Mouse (Mus musculus) CH12.LX (cell line): ENCODE measurements around the gene Cxcl12. TPM values are rescaled to one million over a fixed set of nuclear protein-coding genes. Genes with fewer than 3 reads are reported as not detected.

ENCODE experiments used
- DNase-seq: peaks from one replicate; pipeline ENCODE4 v3.0.0-alpha.2; 2013; ENCODE audit errors: extremely low read depth
- H3K27ac ChIP-seq: 2 replicates; pipeline ENCODE4 v1.5.1; 2012; ENCODE audit warnings: low read depth, mild to moderate bottlenecking, control low read depth, moderate library complexity; ENCODE audit not compliant: insufficient read depth
- H3K27me3 ChIP-seq: replicated peaks from 2 replicates; pipeline ENCODE3; 2012; ENCODE audit warnings: inconsistent platforms
- H3K36me3 ChIP-seq, 2 experiments: replicated peaks in 1 of 2; 2 replicates each; pipeline versions ENCODE3 to v1.6.1; 2012; ENCODE audit warnings: inconsistent platforms in 1 of 2, low read length in 1 of 2, mild to moderate bottlenecking in 1 of 2, mixed read lengths in 1 of 2, moderate library complexity in 1 of 2; ENCODE audit not compliant: control insufficient read depth in 1 of 2, insufficient read depth in 1 of 2
- H3K4me1 ChIP-seq, 2 experiments: 2 replicates each; pipeline ENCODE4 v1.6.1; 2012; ENCODE audit warnings: inconsistent platforms in 1 of 2, moderate library complexity in 1 of 2; ENCODE audit not compliant: insufficient read depth in 2 of 2, control insufficient read depth in 1 of 2
- H3K4me2 ChIP-seq: 2 replicates; pipeline ENCODE4 v1.6.1; 2012; ENCODE audit warnings: low read depth, mild to moderate bottlenecking, control low read depth; ENCODE audit not compliant: poor library complexity, insufficient read depth, severe bottlenecking
- H3K4me3 ChIP-seq, 3 experiments: fragments of 150-350 bp in 1 of 3; sonication (generic) in 1 of 3; replicated peaks in 1 of 3; 2 replicates each; pipeline versions ENCODE3 to v1.5.1; 2011 to 2012; ENCODE audit warnings: low read depth in 2 of 3, low read length in 2 of 3, mild to moderate bottlenecking in 2 of 3, moderate library complexity in 2 of 3, control low read depth in 1 of 3, improper control_type of control experiment in 1 of 3, inconsistent platforms in 1 of 3, mixed read lengths in 1 of 3; ENCODE audit not compliant: poor library complexity in 1 of 3
- H3K79me2 ChIP-seq: replicated peaks from 2 replicates; pipeline ENCODE4 v1.6.1; 2012; ENCODE audit warnings: mild to moderate bottlenecking, moderate library complexity; ENCODE audit not compliant: control insufficient read depth, poor library complexity, insufficient read depth, severe bottlenecking; ENCODE audit errors: extremely low read depth
- H3K9ac ChIP-seq: 2 replicates; pipeline ENCODE4 v1.6.1; 2012; ENCODE audit warnings: low read depth, mild to moderate bottlenecking, control low read depth, moderate library complexity; ENCODE audit not compliant: insufficient read depth
- H3K9me3 ChIP-seq: replicated peaks from 2 replicates; pipeline ENCODE3; 2012; ENCODE audit warnings: low read length, inconsistent platforms, mixed read lengths
- BHLHE40 ChIP-seq: IDR thresholded peaks from 2 replicates; pipeline ENCODE4 v1.6.1; 2011; ENCODE audit warnings: mild to moderate bottlenecking, low read depth, low read length, improper control_type of control experiment
- CHD1 ChIP-seq: IDR thresholded peaks from 2 replicates; pipeline ENCODE4 v1.6.1; 2012; ENCODE audit warnings: low read depth, low read length, improper control_type of control experiment, inconsistent platforms
- ETS1 ChIP-seq: conservative IDR thresholded peaks from 2 replicates; pipeline ENCODE4 v1.6.1; 2012; ENCODE audit warnings: low read depth, mild to moderate bottlenecking, inconsistent platforms, low read length, improper control_type of control experiment, moderate library complexity
- HCFC1 ChIP-seq: IDR thresholded peaks from 2 replicates; pipeline ENCODE4 v1.6.1; 2012; ENCODE audit warnings: low read depth, mild to moderate bottlenecking, inconsistent platforms, low read length, improper control_type of control experiment
- JUN ChIP-seq: IDR thresholded peaks from 2 replicates; pipeline ENCODE4 v1.6.1; 2011; ENCODE audit warnings: low read depth, mild to moderate bottlenecking, low read length, improper control_type of control experiment, moderate library complexity; ENCODE audit not compliant: insufficient read depth
- MAFK ChIP-seq: IDR thresholded peaks from 2 replicates; pipeline ENCODE4 v1.6.1; 2011; ENCODE audit warnings: low read length, improper control_type of control experiment; ENCODE audit not compliant: insufficient replicate concordance
- MAX ChIP-seq: IDR thresholded peaks from 2 replicates; pipeline ENCODE4 v1.6.1; 2011; ENCODE audit warnings: low read length, improper control_type of control experiment
- MAZ ChIP-seq: IDR thresholded peaks from 2 replicates; pipeline ENCODE4 v1.6.1; 2012; ENCODE audit warnings: low read depth, mild to moderate bottlenecking, inconsistent platforms, low read length, improper control_type of control experiment, moderate library complexity
- MEF2A ChIP-seq: IDR thresholded peaks from 2 replicates; pipeline ENCODE4 v1.6.1; 2014; ENCODE audit warnings: low read depth, mild to moderate bottlenecking, inconsistent platforms, low read length, improper control_type of control experiment, borderline replicate concordance
- MXI1 ChIP-seq: IDR thresholded peaks from 2 replicates; pipeline ENCODE4 v1.6.1; 2011; ENCODE audit warnings: mild to moderate bottlenecking, low read depth, low read length, improper control_type of control experiment
- PAX5 ChIP-seq: IDR thresholded peaks from 2 replicates; pipeline ENCODE4 v1.6.1; 2012; ENCODE audit warnings: low read length, inconsistent platforms, mixed read lengths
- POLR2A ChIP-seq: IDR thresholded peaks from 2 replicates; pipeline ENCODE4 v1.6.1; 2011; ENCODE audit warnings: low read depth, mild to moderate bottlenecking, improper control_type of control experiment, low read length
- POLR2AphosphoS2 ChIP-seq: IDR thresholded peaks from 2 replicates; pipeline ENCODE4 v1.6.1; 2011; ENCODE audit warnings: low read depth, low read length, improper control_type of control experiment
- SIN3A ChIP-seq: IDR thresholded peaks from 2 replicates; pipeline ENCODE4 v1.6.1; 2012; ENCODE audit warnings: low read length, improper control_type of control experiment, inconsistent platforms
- SMC3 ChIP-seq: IDR thresholded peaks from 2 replicates; pipeline ENCODE4 v1.6.1; 2011; ENCODE audit warnings: low read depth, low read length, improper control_type of control experiment
- TBP ChIP-seq: conservative IDR thresholded peaks from 2 replicates; pipeline ENCODE4 v1.6.1; 2011; ENCODE audit warnings: low read depth, low read length, improper control_type of control experiment
- TCF12 ChIP-seq: IDR thresholded peaks from 2 replicates; pipeline ENCODE4 v1.6.1; 2014; ENCODE audit warnings: low read depth, mild to moderate bottlenecking, inconsistent platforms, low read length, improper control_type of control experiment
- UBTF ChIP-seq: IDR thresholded peaks from 2 replicates; pipeline ENCODE4 v1.6.1; 2012; ENCODE audit warnings: low read depth, mild to moderate bottlenecking, inconsistent platforms, low read length, improper control_type of control experiment, moderate library complexity
- USF1 ChIP-seq: IDR thresholded peaks from 2 replicates; pipeline ENCODE4 v1.6.1; 2014; ENCODE audit warnings: low read depth, mild to moderate bottlenecking, inconsistent platforms, low read length, improper control_type of control experiment
- ZKSCAN1 ChIP-seq: IDR thresholded peaks from 2 replicates; pipeline ENCODE4 v1.6.1; 2012; ENCODE audit warnings: low read depth, inconsistent platforms, low read length, improper control_type of control experiment, borderline replicate concordance
- ZMIZ1 ChIP-seq: IDR thresholded peaks from 2 replicates; pipeline ENCODE4 v1.6.1; 2012; ENCODE audit warnings: low read depth, mild to moderate bottlenecking, inconsistent platforms, low read length, improper control_type of control experiment
- dilution Hi-C: fragments of 300-500 bp; cut with MboI; formaldehyde crosslinking; loops from 2 replicates; pipeline ENCODE4 v1.14.3; 2020; ENCODE audit warnings: low sequenced_read_pairs; ENCODE audit not compliant: extremely low pct_unique_long_range_greater_than_20kb, extremely low pct_ligation_motif_present
- in situ Hi-C: fragments of 300-500 bp; cut with MboI; formaldehyde crosslinking; loops from 3 replicates; pipeline ENCODE4 v1.14.3; 2019; ENCODE audit warnings: low sequenced_read_pairs, low pct_ligation_motif_present, low pct_unique_long_range_greater_than_20kb, mixed read lengths
- polyA plus RNA-seq: library from polyadenylated mRNA; unstranded; fragments of >175 nt; gene quantifications from 2 replicates; pipeline ENCODE4 v1.2.1, GENCODE M21; 2012; ENCODE audit warnings: low read depth; ENCODE audit not compliant: insufficient read length
- total RNA-seq, 2 experiments: library from RNA; depleted of rRNA; stranded (reverse); fragments of 300-350 nt in 1 of 2; fragments of >200 nt in 1 of 2; gene quantifications; 2 replicates each; pipeline ENCODE4 v1.2.3; 2012 to 2014

Gene Cxcl12
- total and polyA plus RNA-seq, 3 experiments: not detected

DNA sequence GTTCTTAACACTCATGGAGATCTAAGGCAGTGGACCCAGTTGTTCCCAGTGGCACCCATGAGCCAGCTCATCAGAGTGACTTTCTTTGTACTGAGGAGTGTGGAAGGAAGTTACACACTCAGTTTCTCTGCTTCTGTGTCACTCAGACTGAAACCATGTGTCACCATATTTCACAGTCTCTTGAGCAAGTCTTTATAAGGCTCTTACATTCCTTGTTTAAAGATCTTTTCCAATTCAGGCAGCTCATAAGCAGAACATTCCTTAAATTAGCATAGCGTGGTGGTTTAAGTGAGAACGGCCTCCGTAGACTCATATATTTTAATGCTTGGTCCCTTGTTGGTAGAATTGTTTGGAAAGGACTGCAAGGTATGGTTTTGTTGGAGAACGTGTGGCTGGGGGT lies 27.4 kb upstream of the Cxcl12 start:
- H3K9me3 ChIP-seq: peaks cover 2% of the 10 kb centered on the region
- H3K4me3 ChIP-seq: no peak overlapping the region
- H3K79me2 ChIP-seq: no peaks in the 10 kb centered on the region
- no peak overlapping the region for H3K27ac ChIP-seq
- in situ Hi-C loops (no loop called here), dilution Hi-C loops (no loop called here)
- H3K27me3 ChIP-seq: peaks cover 89% of the 10 kb centered on the region
- no peaks in the 10 kb centered on the region for H3K4me1 ChIP-seq
- DNase-seq: no peak
- TF ChIP-seq TCF12 (no peak), MAZ (no peak)
- H3K4me2 ChIP-seq: no peak overlapping the region
- H3K9ac ChIP-seq: no peak overlapping the region
- H3K36me3 ChIP-seq: no peaks in the 10 kb centered on the region

DNA sequence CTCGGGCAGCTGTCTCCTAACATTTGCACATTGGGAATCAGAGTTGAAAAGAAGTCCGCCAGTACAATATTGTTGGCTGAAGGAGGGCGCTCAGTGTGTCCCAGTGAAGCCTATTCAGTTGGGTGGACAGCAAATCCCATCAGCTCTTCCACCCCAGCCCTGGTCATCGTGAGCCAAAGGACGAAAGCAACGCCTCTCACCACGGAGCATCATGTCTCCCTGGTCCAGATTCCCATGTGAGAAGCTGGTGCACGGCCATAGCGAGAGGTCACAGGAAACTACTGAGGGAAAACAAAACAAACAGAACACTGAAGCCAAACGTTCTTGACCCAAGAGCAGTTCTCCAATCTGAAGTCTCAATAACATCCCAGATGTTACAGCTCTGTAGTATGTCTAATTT lies 21.4 kb upstream of the Cxcl12 start:
- dilution Hi-C loops (no loop called here), in situ Hi-C loops (no loop called here)
- DNase-seq: no peak
- Histone ChIP-seq H3K27me3 (peaks cover 83% of the 10 kb centered on the region), H3K9me3 (no peaks in the 10 kb centered on the region), H3K79me2 (no peaks in the 10 kb centered on the region), H3K4me2 (no peak overlapping the region), H3K4me1 (no peaks in the 10 kb centered on the region), H3K36me3 (no peaks in the 10 kb centered on the region), H3K4me3 (no peak overlapping the region), H3K9ac (no peak overlapping the region), H3K27ac (no peak overlapping the region)
- TF ChIP-seq SIN3A (no peak), TBP (no peak), POLR2A (no peak), HCFC1 (no peak), MAFK (no peak)
- TF ChIP-seq, all 38 proteins: peak for 0

GRCm38 (mm10) chr6:117151484-117152149 lies 16.7 kb upstream of the Cxcl12 start:
- Histone ChIP-seq H3K79me2 (no peaks in the 10 kb centered on the region), H3K27me3 (peaks cover 89% of the 10 kb centered on the region), H3K27ac (no peak overlapping the region), H3K9me3 (no peaks in the 10 kb centered on the region), H3K4me3 (no peak overlapping the region), H3K4me1 (no peaks in the 10 kb centered on the region), H3K36me3 (no peaks in the 10 kb centered on the region), H3K9ac (no peak overlapping the region), H3K4me2 (no peak overlapping the region)
- no peak for DNase-seq
- TF ChIP-seq SIN3A (no peak), JUN (no peak), PAX5 (no peak), SMC3 (no peak), ETS1 (no peak), MXI1 (no peak), ZMIZ1 (no peak), ZKSCAN1 (no peak), BHLHE40 (no peak), POLR2AphosphoS2 (no peak), MAX (no peak), USF1 (no peak), UBTF (no peak), TBP (no peak), CHD1 (no peak), MEF2A (no peak)
- dilution Hi-C loops: no loop called here
- in situ Hi-C loops: no loop called here
